Mouse (Mus musculus) left cerebral cortex, postnatal 36 days (tissue): ENCODE results near the gene Ssxb2. TPM values are rescaled to one million over a fixed set of nuclear protein-coding genes. Genes with fewer than 3 reads are reported as not detected.
"Not testable (repeated sequence)": the region's sequence is repeated elsewhere in the genome, so short reads cannot be mapped to it uniquely, and the experiment has no call there.

Experiments
- DNase-seq, 2 experiments: peaks; one replicate each; pipeline ENCODE4 v3.0.0; 2021 to 2022; ENCODE audit warnings: low spot score in 2 of 2, mixed read lengths in 1 of 2
- intact Hi-C: fragments of 180-260 bp; cut with DNase I; formaldehyde crosslinking; loops from one replicate; pipeline ENCODE4 v1.15.1; 2025
- total RNA-seq, 2 experiments: library from RNA; stranded (reverse); gene quantifications; 2 replicates each; pipeline ENCODE4 v1.2.3; 2021

Ssxb2 gene
- not detected for total RNA-seq

- DNase-seq, intact Hi-C loops: not testable (repeated sequence)
Observed at GRCm38 (mm10) chrX:8461626-8462025, at the start of gene Ssxb2. Ssxb2 (minus strand) TSS chrX:8461726.

- not testable (repeated sequence) for DNase-seq
Observed at GRCm38 (mm10) chrX:8413005-8413404, 48.5 kb downstream of the Ssxb2 start, which contains the start of gene Ssxb1. Ssxb1 (plus strand) TSS chrX:8413305.

More at GRCm38 (mm10) chrX:8413005-8413404, 48.5 kb downstream of the Ssxb2 start, which contains the start of gene Ssxb1:
- intact Hi-C loops, result not testable (repeated sequence)

Other genes with a start within 250 kb of the Ssxb2 start
- gene Ftsj1, start 209.3 kb downstream of the Ssxb2 start, total RNA-seq, result 10 to 100 TPM; 22.8 to 27.2 TPM
- 1 to 10 TPM; 2.3 to 4.3 TPM for gene Slc38a5, start 190.6 kb downstream of the Ssxb2 start, total RNA-seq
- not detected for gene Ssxb10, start 134.3 kb downstream of the Ssxb2 start, total RNA-seq
- not detected for gene Ssxb9, start 94.7 kb downstream of the Ssxb2 start, total RNA-seq
- gene Ssxb1, start 48.4 kb downstream of the Ssxb2 start, total RNA-seq, result not detected
- gene Gm14459, start 63.2 kb upstream of the Ssxb2 start, total RNA-seq, result not detected
- gene Ssxb6, start 86.5 kb upstream of the Ssxb2 start, total RNA-seq, result not detected
- gene Ssxb3, start 130.1 kb upstream of the Ssxb2 start, total RNA-seq, result not detected
- not detected for gene Ssxb8, start 229.1 kb upstream of the Ssxb2 start, total RNA-seq